Mouse (Mus musculus) heart, adult 2 months (tissue): ENCODE measurements around the gene Adat3. TPM values are rescaled to one million over a fixed set of nuclear protein-coding genes. Genes with fewer than 3 reads are reported as not detected.

Experiments used
- DNase-seq, 2 experiments: peaks; one replicate each; pipeline ENCODE4 v3.0.0; 2021
- H3K27ac ChIP-seq: fragments of 200-600 bp; 2 replicates; pipeline ENCODE4 v1.8.1; 2022
- H3K27me3 ChIP-seq: fragments of 200-500 bp; 2 replicates; pipeline ENCODE4 v1.6.1; 2012; ENCODE audit warnings: mild to moderate bottlenecking, low read length, inconsistent platforms, mixed read lengths; ENCODE audit not compliant: control insufficient read depth, insufficient read depth
- H3K36me3 ChIP-seq: fragments of 200-500 bp; 2 replicates; pipeline ENCODE4 v1.6.1; 2012; ENCODE audit warnings: low read length, inconsistent platforms; ENCODE audit not compliant: control insufficient read depth, insufficient read depth
- H3K4me1 ChIP-seq: fragments of 200-500 bp; 2 replicates; pipeline ENCODE4 v1.6.1; 2011; ENCODE audit warnings: low read length; ENCODE audit not compliant: control insufficient read depth, insufficient read depth
- H3K4me3 ChIP-seq: fragments of 200-600 bp; 2 replicates; pipeline ENCODE4 v1.8.1; 2022
- H3K79me2 ChIP-seq: fragments of 200-500 bp; replicated peaks from 2 replicates; pipeline ENCODE4 v1.6.1; 2012; ENCODE audit warnings: mild to moderate bottlenecking, inconsistent platforms, low read length, moderate library complexity, mixed read lengths; ENCODE audit not compliant: control insufficient read depth, insufficient read depth
- H3K9ac ChIP-seq: fragments of 200-500 bp; 2 replicates; pipeline ENCODE4 v1.6.1; 2012; ENCODE audit warnings: low read depth, mild to moderate bottlenecking, control low read depth, inconsistent platforms, low read length, mixed read lengths
- CTCF ChIP-seq: fragments of 200-600 bp; IDR thresholded peaks from 2 replicates; pipeline ENCODE4 v1.8.1; 2022; ENCODE audit warnings: antibody characterized with exemption, mild to moderate bottlenecking, moderate library complexity
- EP300 ChIP-seq: fragments of 200-500 bp; IDR thresholded peaks from 2 replicates; pipeline ENCODE4 v1.6.1; 2011; ENCODE audit warnings: low read depth, low read length, control low read depth; ENCODE audit not compliant: insufficient read depth
- POLR2A ChIP-seq: fragments of 200-500 bp; IDR thresholded peaks from 2 replicates; pipeline ENCODE4 v1.6.1; 2011; ENCODE audit warnings: mild to moderate bottlenecking, low read depth, low read length, control low read depth; ENCODE audit not compliant: insufficient read depth
- WGBS: fragments of 180-500 bp; shearing (Covaris S2); methylation state at CpG from one replicate; pipeline ENCODE4 v1.1.7; 2018; 5-methylcytosine and 5-hydroxymethylcytosine counted together
- intact Hi-C: fragments of 180-260 bp; cut with DNase I; formaldehyde crosslinking; loops from one replicate; pipeline ENCODE4 v1.15.1; 2025
- polyA plus RNA-seq: library from polyadenylated mRNA; depleted of rRNA; stranded (reverse); fragments of >200 nt; gene quantifications from 2 replicates; pipeline ENCODE4 v1.2.3, GENCODE M21; 2012
- total RNA-seq, 2 experiments: library from RNA; stranded (reverse); gene quantifications; 2 replicates each; pipeline ENCODE4 v1.2.3; 2021

The Adat3 gene
- total and polyA plus RNA-seq, 3 experiments: 0.60 to 2.5 (median 1.1) TPM

GRCm38 (mm10) chr10:80610116-80610785 lies 7.6 kb downstream of the Adat3 start:
- Histone ChIP-seq H3K79me2 (peaks cover 4% of the 10 kb centered on the region; the same call in 1 of the 2 replicates), H3K36me3 (no peaks in the 10 kb centered on the region), H3K4me3 (no peak overlapping the region), H3K27ac (no peak overlapping the region), H3K9ac (no peak overlapping the region), H3K27me3 (no peaks in the 10 kb centered on the region), H3K4me1 (no peaks in the 10 kb centered on the region)
- TF ChIP-seq EP300: no peak
- no peak for TF ChIP-seq CTCF
- no peak for TF ChIP-seq POLR2A
- WGBS: 91% methylated on average over 9 of the region's 9 CpGs
- intact Hi-C loops: no loop called here
- peak in 1 of 2 experiments; percentile 20 for DNase-seq

GRCm38 (mm10) chr10:80611024-80611423 lies 8.3 kb downstream of the Adat3 start:
- H3K36me3 ChIP-seq: no peaks in the 10 kb centered on the region
- no peak overlapping the region for H3K27ac ChIP-seq
- no peaks in the 10 kb centered on the region for H3K27me3 ChIP-seq
- H3K4me1 ChIP-seq: no peaks in the 10 kb centered on the region
- H3K4me3 ChIP-seq: no peak overlapping the region
- TF ChIP-seq EP300 (0 out of 2 replicates have a peak, but pooled peaks have one; percentile 50), CTCF (peak; percentile 97), POLR2A (no peak)
- peak in 1 of 2 experiments; percentile 74 for DNase-seq
- intact Hi-C loops: loop anchor here (1.0 kb wide), 1 partner anchor 77 kb away; no protein-coding TSS in a partner anchor
- H3K79me2 ChIP-seq: peaks cover 4% of the 10 kb centered on the region; the same call in 1 of the 2 replicates
- H3K9ac ChIP-seq: no peak overlapping the region
- WGBS: 31% methylated on average over 4 of the region's 4 CpGs

- no peak for TF ChIP-seq EP300
- no peak overlapping the region for H3K4me3 ChIP-seq
- H3K4me1 ChIP-seq: no peaks in the 10 kb centered on the region
- H3K9ac ChIP-seq: no peak overlapping the region
- intact Hi-C loops: loop anchor here (1.0 kb wide), 1 partner anchor 76 kb away; no protein-coding TSS in a partner anchor
- DNase-seq: no peak
- H3K27me3 ChIP-seq: no peaks in the 10 kb centered on the region
- H3K36me3 ChIP-seq: no peaks in the 10 kb centered on the region
- no peak overlapping the region for H3K27ac ChIP-seq
- WGBS: 93% methylated on average over 3 of the region's 3 CpGs
- H3K79me2 ChIP-seq: no peaks in the 10 kb centered on the region; the same call in 1 of the 2 replicates
These were observed 9.2 kb downstream of the Adat3 start for GRCm38 (mm10) chr10:80611905-80612304.

GRCm38 (mm10) chr10:80613821-80614220 lies 11.1 kb downstream of the Adat3 start:
- no peak for TF ChIP-seq CTCF
- no peak for TF ChIP-seq EP300
- no peak for TF ChIP-seq POLR2A
- Histone ChIP-seq H3K27ac (no peak overlapping the region), H3K4me1 (no peaks in the 10 kb centered on the region), H3K9ac (no peak overlapping the region), H3K79me2 (no peaks in the 10 kb centered on the region), H3K36me3 (no peaks in the 10 kb centered on the region), H3K27me3 (no peaks in the 10 kb centered on the region), H3K4me3 (no peak overlapping the region)
- intact Hi-C loops: no loop called here
- 81% methylated on average over 3 of the region's 3 CpGs for WGBS
- DNase-seq: no peak

- TF ChIP-seq CTCF (no peak), POLR2A (no peak), EP300 (no peak)
- Histone ChIP-seq H3K27me3 (no peaks in the 10 kb centered on the region), H3K79me2 (no peaks in the 10 kb centered on the region), H3K36me3 (no peaks in the 10 kb centered on the region), H3K4me3 (no peak overlapping the region), H3K27ac (no peak overlapping the region), H3K4me1 (no peaks in the 10 kb centered on the region), H3K9ac (no peak overlapping the region)
- 87% methylated on average over 6 of the region's 6 CpGs for WGBS
- intact Hi-C loops: no loop called here
- DNase-seq: no peak
These were observed 11.7 kb downstream of the Adat3 start for GRCm38 (mm10) chr10:80614351-80614750.

GRCm38 (mm10) chr10:80618181-80618580 lies 15.5 kb downstream of the Adat3 start:
- H3K27ac ChIP-seq: no peak overlapping the region; the same call in 1 of the 2 replicates
- no peaks in the 10 kb centered on the region for H3K79me2 ChIP-seq
- TF ChIP-seq POLR2A: no peak
- TF ChIP-seq CTCF: no peak
- no peak for TF ChIP-seq EP300
- no peak overlapping the region for H3K4me3 ChIP-seq
- intact Hi-C loops: no loop called here
- peak in 1 of 2 experiments; percentile 49 for DNase-seq
- H3K4me1 ChIP-seq: no peaks in the 10 kb centered on the region
- H3K36me3 ChIP-seq: no peaks in the 10 kb centered on the region
- no peak overlapping the region for H3K9ac ChIP-seq
- H3K27me3 ChIP-seq: no peaks in the 10 kb centered on the region
- WGBS: 28% methylated on average over 9 of the region's 9 CpGs
